Mouse (Mus musculus) thymus, postnatal 0 days (tissue): ENCODE measurements at regions not wholly inside any gene's neighbourhood (a gene's known extent, or its start where the extent isn't known, plus 50 kb on each side); places are given as distances from the start of the nearest gene placed in this dataset.
"Not testable (repeated sequence)": the region's sequence is repeated elsewhere in the genome, so short reads cannot be mapped to it uniquely, and the experiment has no call there.

Experiments
- DNase-seq: peaks from one replicate; pipeline ENCODE4 v3.0.0-alpha.2; 2015; ENCODE audit warnings: low spot score

DNA sequence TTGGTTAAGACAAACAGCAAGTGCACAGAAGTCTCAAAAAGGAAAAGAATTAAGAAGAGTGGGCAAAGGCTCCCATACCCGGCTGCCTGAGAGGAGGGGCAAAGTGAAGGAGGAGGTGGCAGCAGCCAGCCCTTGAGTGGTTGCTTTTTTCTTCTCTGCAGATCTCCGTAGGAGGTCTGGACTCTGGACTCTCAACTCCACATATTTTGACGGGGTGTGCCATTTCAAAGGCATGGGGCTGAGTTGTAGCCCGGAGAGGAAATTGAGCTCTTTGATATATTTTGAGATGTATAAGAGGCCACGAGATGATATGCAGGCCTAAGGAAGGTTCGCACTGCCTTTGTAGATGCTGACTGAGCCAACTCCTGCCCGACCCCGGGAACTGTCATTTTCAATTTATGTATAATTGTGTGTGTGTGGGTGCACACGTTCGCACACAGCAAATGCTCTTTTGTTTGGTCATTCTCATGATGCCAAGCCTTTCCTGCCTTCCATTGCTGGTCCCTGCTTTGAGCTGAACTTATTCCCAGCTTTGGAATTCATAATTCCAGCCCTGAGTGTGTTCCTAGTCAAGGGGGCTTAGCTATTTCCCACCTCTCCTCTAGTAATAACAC, 56.4 kb downstream of the Cxcr4 start:
- no peak for DNase-seq

GRCm38 (mm10) chr1:128532632-128533031, 59.5 kb downstream of the Cxcr4 start:
- DNase-seq: peak; percentile 41

DNA sequence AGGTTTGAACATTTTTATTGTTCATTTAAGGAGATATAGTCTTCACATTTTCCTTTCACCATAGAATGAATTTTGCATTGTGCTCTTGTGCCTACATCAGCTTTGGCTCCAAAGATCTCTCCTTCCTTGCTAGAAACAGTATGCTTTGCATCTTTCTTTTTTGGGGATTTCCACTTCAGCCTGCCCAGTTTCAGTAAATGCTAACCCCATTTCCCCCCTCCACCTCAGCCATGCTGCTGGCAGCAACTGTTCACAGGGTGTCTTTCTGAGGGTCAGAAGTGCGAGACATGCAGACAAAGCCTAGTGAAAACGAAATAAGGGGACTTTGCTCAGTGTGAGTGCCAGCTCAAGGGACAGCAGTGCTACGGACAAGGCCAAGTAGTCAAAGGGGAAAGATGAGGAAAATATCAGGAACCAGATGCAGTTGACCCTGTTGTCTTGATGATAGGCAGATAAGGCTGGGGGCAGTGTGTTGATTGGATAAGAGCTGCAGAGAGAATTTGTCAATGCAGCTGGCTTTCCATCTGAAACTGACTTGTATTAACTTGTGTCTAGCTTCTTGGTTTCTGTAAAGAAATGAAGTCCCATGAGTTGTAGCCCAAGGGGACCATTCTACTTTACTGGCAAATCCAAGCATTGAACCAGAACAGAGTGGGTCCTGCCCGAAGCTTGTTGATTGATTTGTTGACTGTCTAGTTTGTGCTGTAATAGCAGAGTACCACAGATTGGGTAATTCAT, 62.1 kb downstream of the Cxcr4 start:
- DNase-seq: no peak

GRCm38 (mm10) chr1:128519234-128519633, 72.9 kb downstream of the Cxcr4 start:
- DNase-seq: no peak

DNA sequence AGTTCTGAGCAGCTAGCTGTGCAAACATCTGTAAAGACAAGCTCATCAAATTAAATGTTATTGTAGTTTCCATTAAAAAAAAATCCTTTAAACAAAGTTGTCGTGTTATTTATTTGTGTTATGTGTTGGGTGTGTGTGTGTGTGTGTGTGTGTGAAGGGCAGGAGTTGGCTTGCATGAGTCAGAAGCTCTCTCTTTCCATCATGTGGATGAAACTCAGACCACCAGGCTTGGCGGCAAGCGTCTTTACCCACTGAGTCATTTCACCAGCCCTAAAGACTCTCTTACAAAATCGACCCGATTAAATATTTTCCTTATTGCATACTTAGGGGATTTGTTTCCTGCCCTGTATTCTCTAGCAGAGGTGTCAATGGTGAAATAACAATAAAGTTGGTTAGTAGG, 73.6 kb downstream of the Cxcr4 start:
- no peak for DNase-seq

DNA sequence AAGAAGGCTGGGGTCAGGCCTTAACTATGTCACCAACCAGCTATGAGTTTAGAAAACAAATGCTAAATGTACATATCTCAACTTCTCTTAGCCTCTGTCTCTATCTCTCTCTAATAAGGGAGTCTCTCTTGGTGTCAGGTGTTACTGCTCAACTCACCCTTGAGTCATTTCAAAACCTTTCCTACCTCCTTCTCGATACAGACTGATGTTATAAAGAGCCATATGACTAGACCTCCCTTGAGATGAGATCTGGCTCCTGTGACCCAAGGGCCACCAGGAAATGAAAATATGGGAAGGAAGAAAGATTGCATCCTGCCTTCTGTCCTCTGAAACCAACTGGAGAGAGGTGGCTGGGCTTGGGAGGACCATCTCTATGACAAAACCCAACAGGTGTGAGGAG, 74.7 kb downstream of the Cxcr4 start:
- no peak for DNase-seq

DNA sequence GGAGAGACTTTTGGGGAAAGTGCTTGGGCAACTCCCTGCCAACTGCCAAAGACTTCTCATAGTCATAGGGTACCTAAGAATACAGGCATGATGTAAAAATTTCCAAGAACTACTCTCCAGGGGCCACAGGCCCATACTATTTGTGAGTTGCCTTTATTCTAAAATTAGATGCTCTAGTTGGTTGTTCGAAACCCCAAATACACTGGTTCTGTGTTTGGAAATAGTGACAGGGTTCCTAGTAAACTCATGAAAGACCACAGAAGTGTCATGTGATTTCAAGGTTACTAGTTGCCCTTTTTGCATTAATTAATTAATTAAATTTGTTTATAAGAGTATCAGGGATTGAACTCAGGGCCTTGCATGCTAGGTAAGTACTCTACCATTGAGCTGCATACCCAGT, 77.8 kb downstream of the Cxcr4 start:
- no peak for DNase-seq

DNA sequence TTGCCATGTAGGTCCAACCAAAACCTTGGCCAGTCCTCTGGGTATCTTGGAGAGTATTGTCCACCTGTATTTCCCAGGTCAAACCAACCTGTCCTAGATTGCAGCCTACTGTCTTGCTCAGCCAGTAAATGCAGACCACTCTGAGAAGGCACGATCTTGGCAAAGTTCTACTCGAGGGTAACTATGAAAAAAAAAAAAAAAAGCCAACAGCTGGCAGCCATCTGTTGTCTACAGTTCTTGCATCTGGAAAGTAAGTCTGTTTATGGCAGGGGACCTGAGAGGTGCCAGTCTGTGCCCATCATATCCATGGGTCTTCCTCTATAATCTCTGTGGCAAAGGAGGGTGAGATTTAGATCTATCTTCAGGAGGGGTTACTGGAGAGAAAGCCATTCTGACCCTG, 78.2 kb downstream of the Cxcr4 start:
- DNase-seq: no peak

DNA sequence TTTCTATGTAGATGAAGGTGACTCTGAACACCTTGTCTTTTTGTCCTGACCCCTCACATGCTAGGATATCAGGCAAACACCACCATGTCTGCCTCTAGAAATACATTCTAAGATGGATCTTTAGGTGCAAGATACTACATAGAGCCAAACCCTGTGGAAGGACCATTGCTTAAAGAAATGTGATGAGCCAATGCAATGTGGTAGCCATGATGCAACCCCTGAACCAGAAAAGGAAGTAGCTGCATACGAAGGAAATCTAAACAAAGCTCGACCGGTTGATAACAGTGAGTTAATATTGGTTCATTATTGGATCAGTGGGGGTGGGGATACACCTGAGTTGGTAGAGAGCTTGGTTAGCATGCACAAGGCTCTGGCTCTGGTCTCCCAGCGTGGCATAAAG, 78.9 kb downstream of the Cxcr4 start:
- DNase-seq: no peak

DNA sequence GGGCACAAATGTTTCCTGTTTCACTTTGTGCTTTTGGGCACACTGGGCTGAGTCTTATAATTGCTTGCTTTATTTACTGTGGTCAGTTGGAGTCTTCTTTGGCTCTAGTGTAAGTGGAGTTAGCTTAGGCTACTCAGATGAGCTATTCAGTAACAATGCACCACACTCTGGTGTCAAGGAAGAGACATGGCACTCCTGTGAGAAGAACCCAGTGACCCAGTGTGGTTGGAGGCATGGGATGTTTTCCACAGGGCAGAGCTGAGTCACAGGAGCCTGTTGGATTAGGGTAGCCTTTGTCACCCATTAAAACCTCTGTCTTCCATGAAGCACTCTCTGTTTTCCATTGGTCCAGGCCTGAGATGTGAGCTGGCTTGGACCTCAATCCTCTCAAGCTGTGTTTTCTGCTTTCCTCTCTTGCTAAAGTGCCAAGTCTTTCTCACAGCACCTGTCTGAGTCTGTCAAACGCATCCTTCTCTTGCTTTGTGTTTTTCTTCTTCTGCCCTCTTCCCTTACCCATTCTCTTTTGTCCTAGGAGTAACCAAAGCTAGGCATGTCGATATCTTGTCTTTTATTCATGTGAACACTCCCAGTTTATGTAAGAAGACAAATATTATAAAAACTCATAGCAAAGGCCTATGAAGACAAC, 83.2 kb downstream of the Cxcr4 start:
- no peak for DNase-seq

DNA sequence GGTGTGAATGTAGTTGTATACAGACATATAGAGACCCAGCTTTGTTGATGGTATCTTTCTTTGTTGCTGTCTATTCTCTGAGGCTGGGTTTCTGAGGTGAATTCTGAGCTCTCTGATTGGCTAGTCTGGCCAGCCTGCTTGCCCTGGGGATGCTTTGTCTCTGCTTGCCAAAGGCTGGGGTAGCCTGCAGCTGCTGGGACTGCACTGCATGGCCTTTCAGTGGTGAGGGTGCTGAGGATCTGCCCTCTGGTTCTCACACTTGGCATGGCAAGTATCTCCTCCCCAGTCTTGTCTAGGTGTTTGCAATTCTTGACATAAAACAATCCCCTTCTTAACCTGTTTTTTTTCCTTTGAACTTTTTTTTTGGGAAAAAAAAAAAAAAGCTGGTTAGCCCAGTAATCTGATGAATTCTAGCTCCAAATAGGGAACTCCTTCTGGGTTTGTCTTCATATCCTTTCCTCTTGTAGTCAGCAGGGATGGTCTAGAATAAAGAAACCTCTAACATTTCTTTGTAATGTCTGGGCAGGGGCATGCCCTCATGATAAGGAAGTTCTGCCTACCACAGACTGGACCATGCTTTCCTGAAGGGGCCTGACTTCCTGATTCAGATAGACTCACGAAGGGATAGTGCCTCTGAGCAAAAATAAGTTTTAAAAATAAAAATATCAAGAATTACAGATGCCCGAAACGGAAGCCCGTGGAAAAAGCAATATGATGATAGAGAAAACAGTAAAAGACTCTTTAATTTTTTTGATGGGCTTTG, 85.4 kb downstream of the Cxcr4 start:
- peak; percentile 22 for DNase-seq

- DNase-seq: no peak
These were observed 87.2 kb upstream of the Dars start for GRCm38 (mm10) chr1:128504371-128504770.

GRCm38 (mm10) chr1:128498042-128498772, 81.0 kb upstream of the Dars start:
- no peak for DNase-seq

DNA sequence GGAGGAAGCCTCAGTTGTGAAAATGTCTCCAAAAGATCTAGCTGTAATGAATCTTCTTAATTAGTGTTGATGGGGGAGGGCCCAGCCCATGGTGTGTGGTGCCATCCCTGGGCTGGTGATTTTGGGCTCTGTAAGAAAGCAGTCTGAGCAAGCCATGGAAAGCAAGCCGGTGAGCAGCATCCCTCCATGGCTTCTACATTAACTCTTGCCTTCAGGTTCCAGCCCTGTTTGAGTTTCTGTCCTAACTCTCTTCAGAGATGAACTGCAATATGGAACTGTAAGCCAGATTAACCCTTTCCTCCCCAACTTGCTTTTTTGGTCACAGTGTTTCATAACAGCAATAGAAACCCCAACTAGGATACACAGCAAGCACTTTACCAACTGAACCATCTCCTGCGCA, 75.1 kb upstream of the Dars start:
- no peak for DNase-seq

- not testable (repeated sequence) for DNase-seq
These were observed 70.0 kb upstream of the Dars start for GRCm38 (mm10) chr1:128487181-128487580.

- DNase-seq: no peak
These were observed 61.2 kb upstream of the Dars start for GRCm38 (mm10) chr1:128478376-128478775.

DNA sequence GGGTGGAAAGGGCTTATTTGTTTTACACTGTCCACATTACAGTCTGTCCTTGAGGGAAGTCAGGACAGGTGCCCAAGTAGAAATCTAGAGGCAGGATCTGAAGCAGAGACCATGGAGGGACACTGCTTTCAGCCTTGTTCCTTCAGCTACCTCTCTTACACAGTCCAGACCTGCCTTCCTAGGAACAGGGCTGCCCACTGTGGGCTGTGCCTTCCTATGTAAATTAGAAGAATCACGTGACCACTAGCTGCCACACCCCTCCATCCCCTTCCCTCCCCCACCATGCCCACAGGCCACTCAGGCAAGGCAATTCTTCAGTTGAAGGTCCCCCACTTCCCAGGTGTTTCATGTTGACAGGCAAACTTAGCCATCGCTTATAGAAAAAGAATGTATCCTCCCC, 60.5 kb upstream of the Dars start:
- DNase-seq: no peak

- DNase-seq: no peak
These were observed 55.6 kb upstream of the Dars start for GRCm38 (mm10) chr1:128472713-128473230.

- peak; percentile 27 for DNase-seq
These were observed 55.0 kb upstream of the Dars start for GRCm38 (mm10) chr1:128472022-128472712.

DNA sequence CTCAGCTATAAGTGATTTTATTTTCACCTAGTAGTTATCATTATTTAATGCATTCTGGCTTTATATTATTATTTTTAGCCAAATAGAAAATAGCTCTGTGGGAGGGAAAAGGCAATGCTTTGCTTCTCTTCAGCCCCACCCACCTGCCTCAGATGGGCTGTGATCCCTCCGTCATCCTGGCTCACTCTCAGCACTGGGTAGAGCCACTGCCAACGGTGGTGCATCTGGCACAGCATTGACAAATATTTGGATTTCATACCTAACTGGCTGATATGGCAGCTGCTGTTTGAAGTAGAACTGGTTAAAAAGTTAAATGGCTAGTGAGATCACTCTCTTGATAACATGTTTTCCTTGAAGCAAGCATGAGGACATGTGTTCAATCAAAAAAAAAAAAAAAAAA, 53.6 kb upstream of the Dars start:
- no peak for DNase-seq

DNA sequence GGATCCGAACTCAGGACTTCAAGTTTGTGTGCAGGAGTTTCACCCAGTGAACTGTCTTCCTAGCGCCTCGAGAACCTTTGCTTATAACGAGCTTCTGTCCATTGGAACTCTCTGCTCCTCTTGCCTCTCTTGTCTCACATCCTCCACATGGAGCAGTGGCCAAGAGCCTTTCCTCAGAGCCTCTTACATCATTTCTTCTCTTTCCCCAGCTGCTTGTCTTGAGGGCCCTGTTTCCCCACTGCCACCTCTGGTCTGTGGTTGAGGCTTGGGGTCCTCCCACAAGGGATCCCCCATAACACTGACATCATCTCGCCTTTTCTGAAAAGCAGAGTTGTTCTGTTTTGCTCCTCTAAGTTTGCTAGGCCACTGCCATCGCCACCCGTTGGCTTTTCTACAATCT, 51.9 kb upstream of the Dars start:
- DNase-seq: no peak
